Mouse (Mus musculus): ENCODE data around the gene Nudt22.
"Not testable (repeated sequence)": the region's sequence is repeated elsewhere in the genome, so short reads cannot be mapped to it uniquely, and the experiment has no call there.

The Nudt22 gene

GRCm38 (mm10) chr19:6995255-6995991 lies 494 bp downstream of the Nudt22 start:
- no peak for DNase-seq (ENCODE audit: low spot score)

DNA sequence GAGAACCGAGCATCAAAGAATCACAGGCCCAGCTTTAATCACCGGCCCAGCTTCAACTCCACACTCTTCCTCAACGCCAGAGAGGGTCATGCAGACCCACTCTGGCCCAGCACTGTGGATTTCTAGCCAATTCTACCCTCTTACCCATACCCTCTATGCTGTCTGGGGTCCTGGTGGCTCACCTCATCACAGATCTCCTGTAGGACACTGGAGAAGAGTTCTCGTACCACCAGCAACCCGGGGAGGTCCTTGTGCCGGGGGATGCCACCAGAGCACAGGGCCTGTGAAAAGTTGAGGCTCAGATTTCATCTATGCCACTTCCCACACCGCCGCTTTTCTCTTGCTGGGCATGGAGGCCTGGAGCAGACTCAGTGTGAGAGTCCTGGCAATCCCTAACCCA lies 1.4 kb downstream of the Nudt22 start:
- no peak for DNase-seq (ENCODE audit: low spot score)

DNA sequence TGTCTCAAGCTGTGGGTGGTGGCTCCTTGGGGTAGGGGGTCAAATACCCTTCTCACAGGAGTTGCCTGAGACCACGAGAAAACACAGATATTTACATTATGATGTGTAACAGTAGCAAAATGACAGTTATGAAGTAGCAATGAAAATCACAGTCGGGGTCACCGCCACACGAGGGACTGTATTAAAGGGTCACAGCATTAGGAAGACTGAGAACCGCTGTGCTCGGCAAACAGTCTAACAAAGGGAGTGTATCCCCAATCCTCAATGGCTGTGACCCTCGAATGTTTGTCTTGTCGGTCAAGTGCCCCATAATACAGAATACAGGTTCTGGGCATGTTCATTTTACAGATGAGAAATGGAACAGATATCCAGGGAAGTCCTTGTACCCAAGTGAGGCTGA lies 1.9 kb downstream of the Nudt22 start:
- DNase-seq (ENCODE audit: low spot score): no peak

DNA sequence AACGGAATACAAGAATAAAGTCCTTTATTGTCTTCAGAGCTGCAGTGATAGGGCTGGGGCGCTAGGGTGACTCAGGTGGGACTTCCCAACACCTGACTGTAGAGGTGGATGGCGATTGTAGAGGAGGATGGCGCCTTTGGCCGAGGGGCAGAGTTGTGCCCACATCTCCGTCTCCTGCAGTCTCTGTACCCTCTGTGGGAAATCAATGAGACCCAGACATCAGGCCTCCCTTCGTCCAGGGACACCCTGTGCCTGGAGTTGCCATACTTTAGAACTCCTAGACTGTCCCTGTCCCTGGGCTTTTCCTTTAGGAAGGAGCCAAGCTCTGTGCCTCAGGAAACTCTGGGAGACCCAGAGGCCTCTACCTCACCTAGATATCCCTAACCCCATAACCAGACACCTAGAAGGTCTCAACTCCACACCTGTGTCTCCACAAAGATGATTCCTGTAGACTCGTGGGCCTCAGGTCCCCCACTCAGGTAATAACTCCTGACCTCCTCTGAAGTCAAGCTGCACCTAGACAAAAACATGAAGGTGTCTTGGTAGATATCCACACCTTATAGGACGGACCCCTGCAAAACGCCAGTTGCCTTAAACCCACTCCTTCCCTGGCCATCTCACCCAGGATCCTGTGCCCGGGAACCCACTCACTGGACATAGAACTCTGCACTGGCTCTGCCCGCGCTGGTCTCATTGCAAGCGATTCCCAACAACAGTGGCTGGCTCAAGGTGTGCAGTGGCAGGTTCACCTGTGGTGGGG lies 2.7 kb downstream of the Nudt22 start:
- DNase-seq (ENCODE audit: low spot score): no peak

DNA sequence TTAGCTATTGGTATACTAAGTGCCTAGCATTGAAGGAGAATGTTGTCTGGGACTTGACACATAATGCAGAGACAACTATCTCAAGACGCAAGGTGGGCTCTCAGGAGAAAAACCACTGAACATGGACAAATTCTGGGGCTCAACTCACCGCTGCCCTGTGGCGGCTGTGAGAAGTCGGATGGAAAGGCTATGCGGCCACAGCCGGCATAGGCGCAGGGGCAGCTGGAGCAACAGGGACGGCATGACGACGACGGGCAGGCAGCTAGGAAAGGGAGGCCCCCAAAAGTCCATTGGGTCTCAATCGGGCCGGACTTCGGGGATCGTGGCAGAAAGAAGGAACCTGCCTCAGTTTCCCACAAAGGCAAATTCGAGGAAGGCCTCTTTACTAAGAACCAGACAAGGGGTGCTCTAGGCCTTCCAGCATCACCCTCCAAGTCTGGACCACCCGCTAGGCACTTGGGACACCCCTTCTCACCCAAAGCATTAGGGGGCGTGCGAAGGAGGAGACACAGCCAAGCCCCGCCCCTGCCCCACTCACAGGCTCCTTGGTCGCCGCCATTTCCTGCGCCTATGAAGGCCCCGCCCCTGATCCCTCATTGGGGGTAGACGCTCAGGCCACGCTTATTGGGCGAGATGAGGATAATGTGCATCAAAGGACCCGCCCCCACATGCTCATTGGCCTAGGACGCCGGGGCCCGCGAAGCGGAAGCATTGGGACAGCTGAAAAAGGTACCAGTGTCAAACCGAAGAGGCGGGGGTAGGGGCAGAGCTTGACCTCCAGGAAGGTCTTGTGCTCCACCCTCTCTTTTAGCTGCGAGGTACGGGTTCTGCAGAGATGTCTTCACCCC lies 3.7 kb downstream of the Nudt22 start, which contains the start of gene Dnajc4:
Gene Dnajc4 (minus strand): TSS at position 562 of the 848 bp plus-strand sequence.
- peak; percentile 98 for DNase-seq (ENCODE audit: low spot score)

GRCm38 (mm10) chr19:6991166-6991565 lies 4.8 kb downstream of the Nudt22 start:
- DNase-seq (ENCODE audit: low spot score): not testable (repeated sequence)

DNA sequence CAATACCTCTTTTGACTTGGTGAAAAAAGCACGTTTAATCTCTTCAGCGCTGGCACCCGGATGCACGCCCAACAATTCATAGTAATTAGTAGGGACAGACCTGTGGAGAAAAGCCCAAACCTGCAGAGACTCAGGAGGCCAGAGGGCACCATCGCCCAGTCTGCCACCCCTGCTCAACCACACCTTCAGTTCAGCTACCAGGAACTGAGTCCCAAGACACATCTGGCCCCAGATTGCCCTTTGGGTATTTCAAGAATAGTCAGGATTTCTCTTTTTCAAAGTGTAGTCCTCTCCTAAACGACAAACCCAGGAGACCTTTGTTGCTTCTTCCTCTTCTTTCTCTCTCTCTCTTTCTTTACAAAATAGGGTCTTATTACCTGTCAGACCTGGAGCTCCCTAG lies 5.2 kb downstream of the Nudt22 start:
- DNase-seq (ENCODE audit: low spot score): no peak

GRCm38 (mm10) chr19:6989251-6989650 lies 6.7 kb downstream of the Nudt22 start:
- no peak for DNase-seq (ENCODE audit: low spot score)

- no peak for DNase-seq (ENCODE audit: low spot score)
Measured at GRCm38 (mm10) chr19:6987904-6988285, 8.0 kb downstream of the Nudt22 start.

- DNase-seq (ENCODE audit: low spot score): peak; percentile 64
Measured at GRCm38 (mm10) chr19:6987061-6987903, 8.6 kb downstream of the Nudt22 start, which contains the start of gene Vegfb. Vegfb (minus strand) TSS chr19:6987651.

GRCm38 (mm10) chr19:6985951-6986708 lies 9.8 kb downstream of the Nudt22 start:
- DNase-seq (ENCODE audit: low spot score): no peak

DNA sequence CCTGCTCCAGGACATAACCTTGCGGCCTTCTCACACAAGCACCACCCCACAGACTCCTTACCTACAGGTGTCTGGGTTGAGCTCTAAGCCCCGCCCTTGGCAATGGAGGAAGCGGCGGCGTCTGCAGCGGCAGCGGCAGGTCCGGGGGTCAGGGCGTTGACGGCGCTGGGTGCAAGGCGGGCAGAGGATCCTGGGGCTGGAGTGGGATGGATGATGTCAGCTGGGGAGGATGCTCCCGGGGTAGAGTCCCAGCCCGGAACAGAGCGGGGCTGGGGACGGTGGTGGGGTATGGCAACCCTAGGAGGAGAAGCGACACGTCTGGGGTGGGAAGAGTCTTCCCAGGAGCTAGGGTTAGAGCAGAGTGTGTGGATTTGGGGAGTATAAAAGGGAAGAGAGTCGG lies 10.6 kb downstream of the Nudt22 start:
- DNase-seq (ENCODE audit: low spot score): no peak

- peak; percentile 63 for DNase-seq (ENCODE audit: low spot score)
Measured at GRCm38 (mm10) chr19:6983621-6984020, 12.3 kb downstream of the Nudt22 start.

- no peak for DNase-seq (ENCODE audit: low spot score)
Measured at GRCm38 (mm10) chr19:6981465-6981864, 14.5 kb downstream of the Nudt22 start.

DNA sequence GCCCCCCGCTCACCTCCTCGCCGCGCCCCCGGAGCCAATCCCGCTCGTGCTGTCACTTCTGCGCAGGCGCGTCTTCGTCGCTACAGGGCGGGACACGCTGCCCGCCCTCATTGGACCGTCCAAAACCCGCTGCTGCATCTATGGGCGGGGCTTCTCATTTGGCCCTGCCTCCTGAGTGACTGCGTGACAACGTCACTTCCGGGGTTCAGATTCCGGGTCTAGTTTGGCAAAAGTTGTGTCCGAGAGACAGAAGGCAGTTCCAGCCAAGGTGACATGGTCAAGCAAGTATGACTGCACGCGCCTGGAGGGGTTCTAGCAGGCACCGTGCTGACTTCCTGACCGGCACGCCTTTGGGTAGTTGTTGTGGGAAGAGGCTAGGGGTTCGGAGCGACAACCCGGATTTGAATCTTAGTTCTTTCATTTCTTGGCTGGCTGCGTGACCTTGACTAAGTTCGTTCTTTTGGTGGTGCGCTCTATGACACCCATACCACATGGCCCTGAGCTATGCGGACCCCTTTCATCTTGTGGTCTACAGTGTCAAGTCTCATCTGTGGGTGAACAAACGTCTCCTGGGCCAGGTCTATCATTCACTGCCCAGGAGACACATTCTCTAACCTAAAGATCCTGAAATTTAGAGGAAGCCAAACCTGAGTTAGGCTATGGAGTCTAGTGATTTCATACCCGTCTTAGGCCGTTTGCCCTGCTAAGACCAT lies 15.4 kb downstream of the Nudt22 start, which contains the start of gene Fkbp2:
Gene Fkbp2 (minus strand): TSS at position 121 of the 713 bp plus-strand sequence.
- peak; percentile 99 for DNase-seq (ENCODE audit: low spot score)

GRCm38 (mm10) chr19:6979486-6980380 lies 16.2 kb downstream of the Nudt22 start:
- DNase-seq (ENCODE audit: low spot score): peak; percentile 99

DNA sequence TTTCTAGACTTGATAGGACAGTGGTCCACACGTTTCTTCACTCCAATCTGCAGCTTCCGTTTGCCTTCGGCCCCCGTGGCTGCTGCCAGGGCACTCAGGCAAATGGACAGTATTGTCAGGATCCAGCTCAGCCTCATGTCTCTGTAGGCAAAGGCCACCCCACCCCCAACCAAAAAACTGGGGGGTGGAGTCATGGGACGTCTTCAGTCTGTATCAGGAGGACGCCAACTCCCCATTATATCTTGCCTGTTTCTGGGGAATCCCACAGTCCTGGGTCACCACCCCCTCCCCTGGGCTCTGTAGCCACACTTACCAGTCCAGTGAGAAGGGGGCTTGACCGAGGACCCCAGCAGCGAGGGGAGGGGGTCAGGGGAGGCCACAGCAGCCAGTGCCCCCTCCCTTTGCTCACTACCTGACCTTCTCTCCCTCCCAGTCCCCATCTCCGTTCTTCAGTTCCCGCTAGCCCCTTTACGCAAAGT lies 16.9 kb downstream of the Nudt22 start:
- no peak for DNase-seq (ENCODE audit: low spot score)

- no peak for DNase-seq (ENCODE audit: low spot score)
Measured at GRCm38 (mm10) chr19:6978639-6978974, 17.3 kb downstream of the Nudt22 start.
